Comparison of ENCODE assay signal across 8 mouse cellular contexts in the genomic region with DNA sequence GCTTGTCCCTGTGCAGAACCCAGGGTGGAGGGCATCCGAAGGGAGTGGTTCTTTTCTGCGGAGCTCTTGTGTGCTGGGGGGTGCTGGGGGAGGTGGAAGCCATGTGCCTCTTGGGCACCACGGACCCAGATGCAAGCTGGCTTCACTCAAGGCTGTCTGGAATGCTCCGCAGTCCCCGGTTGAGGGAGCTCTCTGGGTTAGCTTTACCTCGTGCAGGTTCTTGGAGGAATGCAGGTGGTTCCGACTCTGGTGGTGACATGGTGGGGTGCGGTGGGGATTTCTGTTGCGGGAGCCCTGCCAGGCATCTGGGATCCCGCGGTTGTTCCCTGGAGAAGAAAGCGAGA. TPM values are rescaled to one million over a fixed set of nuclear protein-coding genes. Genes with fewer than 3 reads are reported as not detected.
DNase-seq lines count a peak whose midpoint lies in the region; ATAC-seq lines count a peak whose summit lies in the region.

No protein-coding gene starts in this region.

- peaks cover 37% of the 10 kb centered on the region for H3K4me1 ChIP-seq in heart, embryonic 13.5 days
- peaks cover 63% of the 10 kb centered on the region for H3K4me1 ChIP-seq in hindbrain, embryonic 10.5 days (replicated peaks)
- H3K4me1 ChIP-seq in midbrain, embryonic 12.5 days: peaks cover 34% of the 10 kb centered on the region

- under 1% methylated on average over 12 of the region's 12 CpGs for WGBS in heart, embryonic 13.5 days
- WGBS in hindbrain, embryonic 10.5 days: 3% methylated on average over 12 of the region's 12 CpGs
- WGBS in midbrain, embryonic 12.5 days: under 1% methylated on average over 12 of the region's 12 CpGs

- peak overlapping the region; percentile 92 for H3K4me3 ChIP-seq in heart, embryonic 13.5 days
- peak overlapping the region; percentile 100 for H3K4me3 ChIP-seq in hindbrain, embryonic 10.5 days
- peak overlapping the region; percentile 89 for H3K4me3 ChIP-seq in midbrain, embryonic 12.5 days

- no peak for ATAC-seq in heart, embryonic 13.5 days (ENCODE audit: extremely low read depth, insufficient number of reproducible peaks, low FRiP score, low TSS enrichment)
- peak; percentile 2; the same call in 1 of the 2 replicates for ATAC-seq in midbrain, embryonic 12.5 days (ENCODE audit: low FRiP score, low read depth)
- no peak for ATAC-seq in megakaryocyte-erythroid progenitor cell, adult 5-6 weeks (replicated peaks; ENCODE audit: low FRiP score, low TSS enrichment, poor library complexity, severe bottlenecking)

- intact Hi-C loops in gastrocnemius, postnatal 36 days (cut with DNase I): no loop called here

- no peaks in the 10 kb centered on the region for H3K27me3 ChIP-seq in heart, embryonic 13.5 days (replicated peaks)
- no peaks in the 10 kb centered on the region for H3K27me3 ChIP-seq in hindbrain, embryonic 10.5 days (ENCODE audit: insufficient read depth, poor library complexity, severe bottlenecking)
- H3K27me3 ChIP-seq in midbrain, embryonic 12.5 days: no peaks in the 10 kb centered on the region

- peak overlapping the region; percentile 96 for H3K27ac ChIP-seq in heart, embryonic 13.5 days (replicated peaks)
- H3K27ac ChIP-seq in hindbrain, embryonic 10.5 days: peak overlapping the region; percentile 98
- peak overlapping the region; percentile 97 for H3K27ac ChIP-seq in midbrain, embryonic 12.5 days (replicated peaks)

- peak overlapping the region; percentile 99 for H3K4me2 ChIP-seq in heart, embryonic 13.5 days
- H3K4me2 ChIP-seq in midbrain, embryonic 12.5 days (replicated peaks): peak overlapping the region; percentile 86

- no peaks in the 10 kb centered on the region for H3K9me3 ChIP-seq in heart, embryonic 13.5 days
- no peaks in the 10 kb centered on the region for H3K9me3 ChIP-seq in hindbrain, embryonic 10.5 days
- H3K9me3 ChIP-seq in midbrain, embryonic 12.5 days: no peaks in the 10 kb centered on the region

- no peak for DNase-seq in heart, postnatal 4 days
- peak; percentile 47 to 48 for DNase-seq in thymus, postnatal 10 days (ENCODE audit: low spot score in 2 of 2)
- DNase-seq in thymus, adult 18-20 months: no peak
- DNase-seq in hindbrain, embryonic 10.5 days (ENCODE audit: low spot score): no peak
- DNase-seq in gastrocnemius, postnatal 36 days: no peak

- H3K9ac ChIP-seq in heart, embryonic 13.5 days: peak overlapping the region; percentile 98
- peak overlapping the region; percentile 98 for H3K9ac ChIP-seq in midbrain, embryonic 12.5 days (replicated peaks)

- H3K36me3 ChIP-seq in heart, embryonic 13.5 days: peaks cover 44% of the 10 kb centered on the region
- H3K36me3 ChIP-seq in hindbrain, embryonic 10.5 days: peaks cover 51% of the 10 kb centered on the region
- H3K36me3 ChIP-seq in midbrain, embryonic 12.5 days: peaks cover 44% of the 10 kb centered on the region

RNA-seq across cellular contexts. Expression of a gene that starts 1.5 kb away (rescaled TPM):
- polyA plus RNA-seq in heart, embryonic 13.5 days (2015; fragmentation: Nextera tagmentation; extraction: Ambion mirVana): 57.5 and 67.0 TPM in 2 replicates
- 100 to 1,000 TPM; 202 to 210 TPM for total RNA-seq in heart, postnatal 4 days (2021)
- 95.7 and 97.6 TPM in 2 replicates for polyA plus RNA-seq in hindbrain, embryonic 10.5 days (2016; fragmentation: Nextera tagmentation; extraction: Ambion mirVana)
- 127 and 132 TPM in 2 replicates for polyA plus RNA-seq in midbrain, embryonic 12.5 days (2016; fragmentation: Nextera tagmentation; extraction: Ambion mirVana)
- total RNA-seq in megakaryocyte-erythroid progenitor cell, adult 5-6 weeks (2014; fragmentation: Nextera tagmentation): 153 and 188 TPM in 2 replicates
- 438 and 492 TPM in 2 replicates for total RNA-seq in megakaryocyte-erythroid progenitor cell, adult 5-6 weeks (2017)
- 10 to 100 TPM; 67.6 to 72.2 TPM for total RNA-seq in gastrocnemius, postnatal 36 days (2021)

RNA-seq across cellular contexts. Expression of a gene that starts 29.6 kb away (rescaled TPM):
- 0.24 and 0.63 TPM in 2 replicates for polyA plus RNA-seq in heart, embryonic 13.5 days (2015; fragmentation: Nextera tagmentation; extraction: Ambion mirVana)
- not detected for total RNA-seq in heart, postnatal 4 days (2021)
- 0.10 TPM in 1 of 2 replicates, not detected in the other for polyA plus RNA-seq in hindbrain, embryonic 10.5 days (2016; fragmentation: Nextera tagmentation; extraction: Ambion mirVana)
- 0.16 and 0.26 TPM in 2 replicates for polyA plus RNA-seq in midbrain, embryonic 12.5 days (2016; fragmentation: Nextera tagmentation; extraction: Ambion mirVana)
- total RNA-seq in megakaryocyte-erythroid progenitor cell, adult 5-6 weeks (2014; fragmentation: Nextera tagmentation): not detected in 2 replicates
- 4.3 TPM in 1 of 2 replicates, not detected in the other for total RNA-seq in megakaryocyte-erythroid progenitor cell, adult 5-6 weeks (2017)
- total RNA-seq in gastrocnemius, postnatal 36 days (2021): not detected

RNA-seq across cellular contexts. Expression of a gene that starts 34.4 kb away (rescaled TPM):
- 42.7 and 48.1 TPM in 2 replicates for polyA plus RNA-seq in heart, embryonic 13.5 days (2015; fragmentation: Nextera tagmentation; extraction: Ambion mirVana)
- 10 to 100 TPM; 24.4 to 25.3 TPM for total RNA-seq in heart, postnatal 4 days (2021)
- 67.6 and 83.8 TPM in 2 replicates for polyA plus RNA-seq in hindbrain, embryonic 10.5 days (2016; fragmentation: Nextera tagmentation; extraction: Ambion mirVana)
- polyA plus RNA-seq in midbrain, embryonic 12.5 days (2016; fragmentation: Nextera tagmentation; extraction: Ambion mirVana): 54.1 and 56.4 TPM in 2 replicates
- 92.2 and 114 TPM in 2 replicates for total RNA-seq in megakaryocyte-erythroid progenitor cell, adult 5-6 weeks (2014; fragmentation: Nextera tagmentation)
- total RNA-seq in megakaryocyte-erythroid progenitor cell, adult 5-6 weeks (2017): 108 and 125 TPM in 2 replicates
- 10 to 100 TPM; 14.6 to 19.0 TPM for total RNA-seq in gastrocnemius, postnatal 36 days (2021)

RNA-seq across cellular contexts. Expression of a gene that starts 47.7 kb away (rescaled TPM):
- polyA plus RNA-seq in heart, embryonic 13.5 days (2015; fragmentation: Nextera tagmentation; extraction: Ambion mirVana): 9.4 and 9.5 TPM in 2 replicates
- 10 to 100 TPM; 18.0 to 18.6 TPM for total RNA-seq in heart, postnatal 4 days (2021)
- polyA plus RNA-seq in hindbrain, embryonic 10.5 days (2016; fragmentation: Nextera tagmentation; extraction: Ambion mirVana): 12.5 and 18.3 TPM in 2 replicates
- 18.7 and 18.8 TPM in 2 replicates for polyA plus RNA-seq in midbrain, embryonic 12.5 days (2016; fragmentation: Nextera tagmentation; extraction: Ambion mirVana)
- 18.3 and 22.7 TPM in 2 replicates for total RNA-seq in megakaryocyte-erythroid progenitor cell, adult 5-6 weeks (2014; fragmentation: Nextera tagmentation)
- 10.3 and 12.8 TPM in 2 replicates for total RNA-seq in megakaryocyte-erythroid progenitor cell, adult 5-6 weeks (2017)
- total RNA-seq in gastrocnemius, postnatal 36 days (2021): 10 to 100 TPM; 11.6 to 12.3 TPM

RNA-seq across cellular contexts. Expression of a gene that starts 47.8 kb away (rescaled TPM):
- polyA plus RNA-seq in heart, embryonic 13.5 days (2015; fragmentation: Nextera tagmentation; extraction: Ambion mirVana): 5.4 and 6.6 TPM in 2 replicates
- 1 to 10 TPM; 1.7 to 3.2 TPM for total RNA-seq in heart, postnatal 4 days (2021)
- 13.1 and 15.5 TPM in 2 replicates for polyA plus RNA-seq in hindbrain, embryonic 10.5 days (2016; fragmentation: Nextera tagmentation; extraction: Ambion mirVana)
- 18.0 and 18.9 TPM in 2 replicates for polyA plus RNA-seq in midbrain, embryonic 12.5 days (2016; fragmentation: Nextera tagmentation; extraction: Ambion mirVana)
- 8.6 and 16.5 TPM in 2 replicates for total RNA-seq in megakaryocyte-erythroid progenitor cell, adult 5-6 weeks (2014; fragmentation: Nextera tagmentation)
- total RNA-seq in megakaryocyte-erythroid progenitor cell, adult 5-6 weeks (2017): 0.95 and 8.6 TPM in 2 replicates
- total RNA-seq in gastrocnemius, postnatal 36 days (2021): 1 to 10 TPM; 2.5 to 2.7 TPM

Comparison
In these comparisons a context has a peak if more than half of its experiments do, and no peak if none do; other contexts are left out.
1. DNase-seq: peak in thymus, postnatal 10 days (2 of 2); none in heart, postnatal 4 days (single experiment), thymus, adult 18-20 months (0 of 2), hindbrain, embryonic 10.5 days (single experiment) and gastrocnemius, postnatal 36 days (0 of 2).
2. Peak in every context shown above with its lines, with median percentiles within 50 percentile points of each other: H3K27ac ChIP-seq and H3K4me3 ChIP-seq.